Mouse (Mus musculus) thymus, postnatal 14 days (tissue): Measurements from ENCODE around the gene E2f6.
A peak's percentile ranks its signal among the peaks of the same experiment; 100 is the strongest.

Experiments used
- DNase-seq: peaks from one replicate; pipeline ENCODE4 v3.0.0; 2021

E2f6 gene

DNA sequence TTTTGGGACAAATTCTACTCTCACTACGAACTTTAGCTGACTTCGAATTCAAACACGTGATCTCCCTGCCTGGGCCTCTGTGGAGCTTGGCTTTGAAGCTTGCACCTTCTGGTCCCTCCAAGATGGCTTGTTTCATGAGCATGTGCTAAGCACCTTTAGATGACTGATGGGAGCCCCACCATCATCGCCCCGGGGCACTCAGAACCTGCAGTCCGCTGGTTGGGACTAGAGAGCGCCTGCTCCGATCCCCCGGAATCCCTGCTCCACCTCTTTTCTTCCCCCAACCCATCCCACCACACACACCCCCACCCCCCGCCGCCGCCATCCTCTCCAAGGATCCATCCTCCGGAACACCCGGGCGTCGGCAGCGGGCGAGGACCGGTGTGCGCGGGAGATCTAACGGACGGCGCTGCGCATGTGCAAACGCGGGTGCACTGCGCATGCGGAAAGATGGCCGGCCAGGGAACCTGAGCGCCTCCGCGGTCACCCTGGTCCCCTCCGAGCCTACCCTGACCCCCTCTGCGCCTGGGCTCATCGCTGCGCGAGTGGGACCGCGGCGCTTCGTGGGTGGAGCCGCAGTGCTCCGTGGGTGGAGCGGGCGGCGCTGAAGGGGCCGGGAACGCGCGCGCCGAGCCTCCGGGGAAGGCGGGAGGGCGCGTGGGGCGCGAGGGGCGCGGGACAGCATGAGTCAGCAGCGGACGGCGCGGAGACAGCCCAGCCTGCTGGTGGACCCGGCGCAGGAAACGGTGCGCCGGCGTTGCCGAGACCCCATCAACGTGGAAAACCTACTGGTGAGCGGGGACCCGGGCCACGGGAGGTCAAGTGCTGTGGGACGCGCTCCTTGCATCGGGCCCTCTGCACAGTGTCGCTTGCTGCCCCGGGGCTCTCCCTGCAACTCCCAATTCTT is at the start of gene E2f6:
Gene E2f6, plus strand, starts transcription at position 439 of the 907 bp plus-strand sequence.
- peak; percentile 84 for DNase-seq

DNA sequence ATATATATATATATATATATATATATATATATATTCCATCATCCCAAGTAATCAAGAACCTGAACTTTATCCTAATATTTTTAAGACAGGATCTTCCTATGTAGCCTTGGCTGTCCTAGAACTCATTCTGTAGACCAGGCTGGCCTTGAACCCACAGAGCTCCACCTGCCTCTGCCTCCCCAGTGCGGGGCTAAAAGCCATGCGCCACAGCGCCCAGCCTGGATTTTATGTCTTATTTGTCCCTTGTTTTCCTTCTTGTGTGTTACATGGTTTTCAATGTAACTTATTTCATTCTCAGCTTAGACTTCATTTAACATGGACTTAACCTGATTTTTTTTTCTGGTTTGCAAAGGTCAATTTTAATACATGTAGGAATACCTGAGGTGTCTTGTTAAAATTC is 49.3 kb upstream of the E2f6 start:
- DNase-seq: no peak

DNA sequence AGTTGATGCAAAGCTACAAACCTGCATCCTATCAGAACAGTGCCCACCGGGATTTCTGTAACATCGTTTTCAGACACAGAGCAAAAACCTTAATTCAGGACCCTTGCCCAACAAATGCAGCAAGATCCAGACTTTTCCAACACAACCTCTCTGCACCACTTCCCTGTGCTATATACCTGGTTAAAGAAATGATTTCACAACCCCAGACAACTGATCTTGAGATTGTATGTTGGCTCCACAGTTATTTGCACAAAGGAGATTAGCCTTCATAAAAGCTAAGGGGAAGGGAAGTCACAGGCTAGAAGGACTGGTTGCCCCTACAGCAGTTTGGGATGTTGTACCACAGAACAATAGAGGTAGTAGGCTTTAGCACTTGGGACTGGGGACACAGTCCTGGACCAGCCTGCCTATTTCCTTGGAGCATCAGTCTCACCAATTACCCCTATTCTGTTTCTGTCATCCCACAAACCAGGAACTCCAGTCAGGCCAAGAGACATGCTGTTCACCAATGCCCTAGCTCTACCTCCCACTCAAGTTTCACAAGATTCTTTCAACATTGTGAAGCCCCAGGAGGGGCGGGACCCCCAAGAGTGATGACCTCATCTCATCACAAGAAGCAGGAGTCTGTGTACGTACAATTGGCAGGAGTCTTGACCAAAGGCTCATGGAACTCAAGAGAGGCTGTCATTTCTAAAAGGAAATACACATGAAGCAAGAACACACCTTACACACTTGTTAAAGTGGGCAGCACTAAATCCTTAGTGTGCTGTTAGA is 46.9 kb upstream of the E2f6 start:
- no peak for DNase-seq

DNA sequence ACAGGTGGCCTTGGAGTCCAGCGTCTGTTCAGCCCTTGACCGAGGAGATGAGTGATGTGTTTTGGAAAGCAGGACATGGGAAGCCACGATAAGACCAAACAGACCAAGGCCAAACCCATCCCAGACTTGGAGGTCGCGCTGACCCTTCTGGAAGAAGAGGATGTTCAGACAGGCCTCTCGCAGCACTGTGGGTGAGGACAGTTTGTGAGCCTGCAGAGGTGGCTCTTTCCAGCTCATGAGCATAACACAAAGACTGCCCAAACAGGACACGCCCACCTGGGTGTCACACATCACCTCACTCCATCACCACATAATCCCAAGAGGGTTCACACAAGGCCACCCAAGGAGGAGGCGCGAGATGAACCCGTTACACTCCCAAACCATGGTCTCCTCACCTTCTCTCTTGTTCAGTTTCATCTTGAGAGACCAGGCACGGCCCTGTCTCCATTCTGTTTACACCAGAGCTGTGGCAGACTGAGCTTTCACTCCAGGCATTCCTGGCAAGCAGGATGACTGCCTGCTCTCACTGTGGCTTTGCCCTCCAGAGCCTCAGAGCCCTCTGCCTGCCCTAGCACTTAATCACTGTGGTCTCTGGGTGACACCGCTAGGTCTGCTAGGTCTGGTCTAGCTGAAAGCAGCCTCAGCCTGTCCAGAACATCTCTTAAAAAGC is 45.9 kb upstream of the E2f6 start:
- DNase-seq: no peak

DNA sequence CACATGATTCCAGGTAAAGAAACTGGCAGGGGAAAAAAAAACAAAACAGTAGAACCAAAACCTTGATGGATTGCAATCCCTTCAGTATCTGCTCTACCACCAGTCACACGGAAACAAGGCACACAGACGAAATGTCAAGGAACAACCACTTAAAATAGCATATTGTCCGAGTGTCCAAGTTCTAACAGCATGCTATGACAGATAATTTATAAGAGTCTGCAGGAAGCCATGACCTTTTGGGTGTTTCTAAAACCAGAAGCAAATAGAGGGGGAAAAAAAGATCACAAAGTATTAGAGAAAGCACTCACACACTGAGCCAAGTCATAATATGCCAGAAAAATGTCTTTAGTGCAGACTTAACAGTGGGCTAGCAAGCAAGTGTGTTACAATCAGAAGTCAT is 42.5 kb upstream of the E2f6 start:
- no peak for DNase-seq

DNA sequence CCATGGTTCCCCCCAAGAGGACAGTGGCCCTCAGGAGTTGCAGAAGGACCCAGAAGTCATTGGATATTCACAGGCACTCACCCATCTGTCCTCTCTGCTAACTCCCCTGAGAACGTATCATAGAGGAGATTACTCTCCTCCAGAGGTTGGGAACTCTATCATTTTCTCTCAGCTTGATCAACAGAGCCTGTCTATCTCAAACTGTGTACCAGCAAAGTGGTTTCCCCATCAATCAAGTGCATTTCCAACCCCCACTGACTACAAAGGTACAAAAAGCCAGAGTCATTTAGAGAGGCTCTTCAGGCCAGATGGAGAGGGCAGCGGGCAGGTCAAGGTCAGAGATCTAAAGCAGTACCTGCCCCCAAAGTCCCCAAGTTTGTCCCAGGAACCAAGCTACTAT is 42.1 kb upstream of the E2f6 start:
- no peak for DNase-seq

DNA sequence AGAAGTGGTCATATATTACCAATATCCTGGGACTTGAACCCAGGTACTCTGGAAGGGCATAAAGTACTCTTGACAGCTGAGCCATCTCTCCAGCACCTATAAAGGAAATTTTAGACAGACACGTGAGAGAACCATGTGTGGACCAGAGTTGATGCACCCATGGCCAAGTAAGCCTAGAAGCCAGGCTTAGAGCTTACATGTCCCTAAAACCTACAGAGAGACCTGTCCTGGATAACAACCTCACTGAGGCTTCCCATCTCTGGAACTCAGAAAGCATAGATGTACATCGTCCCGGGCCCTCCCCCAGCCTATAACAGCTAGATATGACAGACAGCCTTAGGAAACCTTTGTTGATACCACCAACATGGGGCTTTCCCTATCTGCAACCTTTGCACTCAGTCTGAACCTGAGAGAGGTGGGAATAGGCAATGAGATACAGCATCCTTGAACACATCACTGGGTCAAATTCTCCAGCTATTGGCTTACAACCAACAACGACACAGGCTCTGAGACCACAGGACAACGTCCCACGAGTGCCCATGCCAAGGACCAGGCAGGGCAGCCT is 41.1 kb upstream of the E2f6 start:
- DNase-seq: no peak

DNA sequence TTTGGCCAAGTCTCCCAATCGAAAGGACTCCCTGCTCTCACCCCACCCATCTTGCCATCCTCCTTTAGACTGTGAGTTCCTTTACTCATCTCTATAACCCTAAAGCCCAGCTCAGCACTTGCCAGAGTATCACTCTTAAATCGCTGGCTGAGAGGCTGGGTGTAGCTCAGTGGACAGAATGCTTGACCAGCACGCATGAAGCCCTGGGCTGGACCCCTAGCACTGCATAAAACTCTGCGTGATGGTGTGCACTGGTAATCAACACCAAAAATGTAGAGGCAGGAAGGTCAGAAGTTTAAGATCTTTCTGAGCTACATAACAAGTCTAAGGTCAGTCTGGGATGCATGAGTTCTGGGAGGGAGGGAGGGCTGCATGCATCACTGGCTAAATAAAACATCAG is 36.2 kb upstream of the E2f6 start:
- DNase-seq: no peak

DNA sequence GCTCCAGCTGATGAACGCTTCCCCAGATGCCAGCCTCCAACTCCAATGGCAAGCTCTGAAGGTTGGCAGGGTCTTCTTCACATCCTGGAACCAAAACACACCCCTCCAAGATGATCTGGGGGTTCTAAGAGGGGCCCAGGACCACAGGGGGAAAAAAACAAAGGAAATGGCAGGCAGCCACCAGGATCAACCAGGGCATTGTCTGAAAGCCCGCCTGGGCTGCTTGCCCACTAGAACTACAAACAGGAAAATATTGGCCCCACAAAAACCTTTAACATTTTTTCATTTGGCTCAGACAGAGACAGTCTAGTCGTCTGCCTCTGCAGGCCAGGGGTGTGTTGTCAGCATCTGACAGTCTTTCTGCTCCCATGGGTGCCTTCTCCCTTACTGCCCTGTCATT is 35.4 kb upstream of the E2f6 start:
- DNase-seq: no peak

DNA sequence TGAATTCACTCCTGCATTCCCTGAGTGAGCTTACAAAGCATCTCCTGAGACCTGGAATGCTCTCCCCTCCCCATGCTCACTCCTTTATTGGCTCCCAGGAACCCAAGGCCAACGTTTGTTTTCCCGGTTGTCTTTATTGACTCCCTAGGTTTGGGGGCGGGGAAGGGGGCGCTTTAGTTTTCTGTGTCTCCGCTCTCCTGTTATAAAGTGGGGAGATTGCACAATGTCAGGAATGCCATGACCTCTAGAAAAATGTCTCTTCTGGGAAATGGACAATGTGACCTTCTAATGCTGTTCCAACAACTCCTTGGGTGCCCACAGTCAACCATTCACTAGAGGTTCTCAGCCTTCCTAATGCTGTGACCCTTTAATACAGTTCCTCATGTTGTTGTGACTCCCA is 32.2 kb upstream of the E2f6 start:
- DNase-seq: no peak

DNA sequence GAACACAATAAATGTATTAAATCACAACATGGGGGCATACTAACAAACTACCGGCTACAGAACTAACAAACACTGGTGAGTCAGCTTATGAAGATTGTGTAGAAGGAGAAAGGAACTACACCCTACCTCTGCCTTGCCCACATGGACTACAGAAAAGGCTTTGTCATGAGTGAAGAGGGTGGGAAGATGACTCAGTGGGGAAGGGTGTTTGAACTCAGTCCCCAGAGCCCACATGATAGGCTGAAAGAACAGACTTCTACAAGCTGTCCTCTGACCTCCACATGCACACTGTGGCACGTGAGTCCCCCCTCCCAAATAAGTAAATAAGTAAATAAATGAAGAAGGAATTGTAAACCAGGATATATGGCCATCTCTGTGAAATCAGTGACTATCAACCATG is 31.6 kb upstream of the E2f6 start:
- no peak for DNase-seq

DNA sequence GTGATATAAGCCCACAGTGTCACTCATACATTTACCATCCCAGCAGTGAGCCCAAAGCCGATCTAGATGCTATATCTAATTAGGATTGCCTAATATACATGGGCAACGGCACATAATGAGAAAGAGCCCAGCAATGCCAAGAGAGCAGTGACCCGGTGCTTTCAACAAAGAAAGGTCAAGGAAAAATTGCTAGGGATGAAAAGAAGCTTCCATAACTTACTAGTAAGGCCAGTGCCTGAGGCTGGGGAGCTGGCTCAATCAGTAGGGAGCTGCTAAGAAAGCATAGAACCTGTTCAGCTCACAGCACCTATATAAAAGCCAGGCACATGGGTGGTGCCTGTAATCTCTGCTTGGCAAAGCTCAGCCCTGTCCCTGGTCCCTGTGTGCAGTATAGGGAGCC is 30.4 kb upstream of the E2f6 start:
- no peak for DNase-seq

DNA sequence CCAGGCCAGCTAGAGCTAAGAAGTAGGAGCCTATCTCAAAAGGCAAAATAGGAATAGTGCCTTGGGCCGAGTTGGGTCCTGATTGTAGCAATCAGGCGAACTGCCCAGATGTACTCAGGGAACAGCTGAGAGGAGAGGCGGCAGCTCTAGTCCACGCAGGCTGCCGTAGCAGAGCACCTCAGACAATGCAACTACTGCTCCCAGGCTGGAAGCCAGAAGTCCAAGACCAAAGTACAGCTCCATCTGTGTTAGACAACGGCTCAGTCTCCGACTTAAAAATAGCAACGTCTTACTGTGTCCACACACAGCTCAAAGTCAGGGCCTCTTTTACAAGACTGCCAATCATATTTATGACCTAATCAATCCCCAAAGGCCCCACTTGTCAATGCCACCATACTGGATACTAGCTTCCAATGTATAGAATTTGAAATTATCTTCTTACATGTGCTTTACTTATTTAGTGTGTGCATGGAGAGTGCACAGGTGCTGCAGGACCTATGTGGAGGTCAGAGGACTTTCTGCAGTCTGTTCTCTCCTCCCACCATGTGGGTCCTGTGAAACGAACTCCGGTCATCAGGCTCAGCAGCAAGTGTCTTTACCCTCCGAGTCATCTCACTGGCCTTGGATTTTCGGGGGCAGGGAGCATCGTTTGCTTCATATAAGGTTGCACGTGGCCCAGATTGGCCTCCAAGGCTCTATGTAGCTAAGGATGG is 29.6 kb upstream of the E2f6 start:
- DNase-seq: no peak

DNA sequence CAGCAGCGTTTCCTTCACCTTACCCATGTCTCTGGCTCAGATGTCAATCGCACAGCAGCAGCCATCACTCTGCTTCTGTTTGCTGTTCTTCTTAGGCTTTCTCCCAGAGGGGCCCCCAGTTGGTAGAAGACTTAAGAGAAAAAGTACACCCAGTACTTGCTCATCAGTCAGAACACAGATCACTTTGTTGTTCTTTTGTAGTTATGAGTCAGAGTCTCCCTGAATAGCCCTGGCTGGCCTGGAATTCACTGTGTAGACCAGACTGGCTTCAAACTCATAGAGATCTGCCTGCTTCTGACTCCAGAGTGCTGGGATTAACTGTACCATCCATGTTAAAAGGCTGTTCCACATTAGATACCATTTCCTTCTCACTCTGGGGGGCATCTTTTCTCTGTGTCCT is 22.2 kb upstream of the E2f6 start:
- no peak for DNase-seq

DNA sequence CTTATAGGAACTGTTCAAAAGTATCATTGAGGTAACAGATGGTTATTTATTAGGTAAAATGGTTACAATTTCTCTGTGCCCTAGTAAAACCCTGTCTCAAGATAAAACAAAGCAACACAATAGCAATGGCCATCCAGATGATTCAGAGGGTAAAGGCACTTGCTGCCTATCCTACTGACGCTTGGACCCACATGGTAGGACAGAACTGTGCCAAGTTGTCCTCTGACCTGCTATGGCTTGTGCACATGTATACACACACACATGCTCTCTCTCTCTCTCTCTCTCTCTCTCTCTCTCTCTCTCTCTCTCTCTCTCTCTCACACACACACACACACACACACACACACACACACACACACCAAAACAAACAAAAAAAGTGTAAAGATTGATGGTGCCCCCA is 21.6 kb upstream of the E2f6 start:
- DNase-seq: no peak

DNA sequence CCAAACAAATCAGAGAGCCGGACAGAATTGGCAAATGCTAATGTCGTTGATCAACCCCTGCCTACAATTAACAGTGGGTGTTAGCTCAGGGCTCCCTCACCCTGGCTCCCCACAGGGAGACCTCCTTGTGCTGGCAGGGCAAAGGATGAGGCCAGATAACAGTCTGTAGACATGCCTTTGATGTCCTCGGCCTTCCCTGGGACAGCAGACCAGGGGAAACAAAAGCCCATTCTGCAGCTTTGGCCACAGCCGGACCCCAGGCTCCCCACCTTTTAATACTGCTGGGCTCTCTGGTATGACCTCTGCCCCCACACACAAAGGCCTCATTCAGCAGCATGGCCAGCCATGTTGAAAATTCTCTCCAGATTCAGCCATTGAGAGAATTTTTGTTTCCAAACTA is 21.0 kb upstream of the E2f6 start:
- no peak for DNase-seq

DNA sequence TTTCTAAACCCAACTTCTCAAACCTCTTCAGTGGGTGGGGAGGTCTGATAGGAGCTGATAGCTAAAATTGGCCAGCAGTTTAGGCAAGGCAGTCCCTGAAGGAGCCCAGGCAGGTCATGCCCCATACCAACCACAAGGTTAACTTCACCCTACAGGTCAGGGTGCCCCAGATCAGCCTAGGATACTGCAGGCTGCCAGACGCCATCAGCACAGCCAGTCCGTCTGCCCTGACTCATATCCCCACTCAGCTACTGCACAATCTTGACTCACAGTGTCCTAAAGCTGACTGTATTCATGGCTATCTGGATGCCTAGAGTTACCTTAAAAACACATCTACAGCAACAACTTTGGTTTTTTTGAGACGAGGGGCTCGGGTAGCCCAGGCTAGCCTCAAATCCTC is 20.3 kb upstream of the E2f6 start:
- DNase-seq: no peak

DNA sequence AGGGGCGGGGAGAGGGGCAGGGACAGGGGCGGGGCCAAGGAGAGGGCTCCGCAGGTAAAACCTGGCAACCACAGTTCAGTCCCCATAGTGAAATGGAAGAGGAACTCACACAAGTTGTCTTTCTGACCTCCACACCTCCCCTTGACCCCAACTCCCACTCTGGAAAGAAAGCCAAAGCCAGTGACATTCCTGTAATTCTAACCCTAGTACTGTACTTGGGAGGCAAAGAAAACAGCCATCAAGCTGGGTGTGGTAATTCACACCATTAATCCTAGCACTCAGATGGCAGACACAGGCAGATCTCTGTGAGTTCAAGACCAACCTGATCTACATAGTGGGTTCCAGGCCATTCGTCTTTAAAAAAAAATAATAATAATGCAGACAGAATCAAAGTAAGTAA is 17.4 kb upstream of the E2f6 start:
- no peak for DNase-seq

DNA sequence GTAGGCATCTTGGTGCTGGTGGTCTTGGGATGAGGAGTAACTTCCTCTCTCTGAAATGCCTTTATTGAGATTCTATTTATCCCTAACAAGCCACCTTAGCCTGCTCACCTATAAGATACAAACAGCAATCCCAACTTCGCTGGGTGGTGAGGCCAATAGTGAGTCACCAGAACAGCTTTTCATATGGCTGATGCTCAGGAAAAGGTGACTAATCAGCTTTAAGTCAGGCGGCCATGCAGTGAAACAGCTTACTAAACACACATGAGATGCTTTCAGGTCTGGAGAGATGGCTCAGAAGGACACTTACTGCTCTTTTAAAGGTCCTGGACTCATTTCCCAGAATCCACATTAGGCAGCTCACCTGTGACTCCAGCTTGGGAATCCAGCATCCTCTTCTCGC is 15.0 kb upstream of the E2f6 start:
- DNase-seq: no peak

DNA sequence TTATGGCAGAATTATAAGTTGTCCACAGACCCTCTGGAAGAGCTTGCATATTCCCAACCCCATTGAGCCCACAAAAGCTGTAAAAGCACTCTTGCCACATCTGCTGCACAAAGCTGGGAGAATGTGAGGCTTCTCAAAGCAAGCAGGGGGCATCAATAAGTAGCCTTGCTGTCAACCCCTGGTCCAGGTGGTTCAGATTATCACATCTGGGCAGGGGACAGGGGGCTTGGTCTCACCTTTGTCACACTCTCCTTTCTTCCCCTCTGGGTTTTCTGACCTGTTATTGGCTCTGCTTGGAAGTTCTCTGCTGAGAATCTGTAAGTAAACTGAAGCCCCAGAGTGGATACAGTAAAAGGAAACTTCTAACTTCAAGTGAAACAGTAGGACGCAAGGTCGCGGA is 11.9 kb upstream of the E2f6 start:
- DNase-seq: no peak

DNA sequence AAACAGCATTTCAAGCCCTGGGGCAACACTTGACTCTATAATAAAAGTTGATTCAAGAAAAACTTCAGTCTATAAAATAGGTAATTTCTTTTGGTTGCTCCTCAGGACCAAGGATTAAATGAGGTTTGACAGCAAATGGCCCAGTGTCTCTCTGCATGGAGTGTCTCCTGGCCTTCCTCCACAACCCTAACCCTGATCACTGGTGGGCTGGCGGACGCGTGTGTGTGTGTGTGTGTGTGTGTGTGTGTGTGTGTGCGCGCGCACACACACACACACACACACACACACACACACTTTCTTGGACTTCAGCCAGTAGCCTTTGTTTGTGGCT is 10.9 kb upstream of the E2f6 start:
- DNase-seq: no peak

DNA sequence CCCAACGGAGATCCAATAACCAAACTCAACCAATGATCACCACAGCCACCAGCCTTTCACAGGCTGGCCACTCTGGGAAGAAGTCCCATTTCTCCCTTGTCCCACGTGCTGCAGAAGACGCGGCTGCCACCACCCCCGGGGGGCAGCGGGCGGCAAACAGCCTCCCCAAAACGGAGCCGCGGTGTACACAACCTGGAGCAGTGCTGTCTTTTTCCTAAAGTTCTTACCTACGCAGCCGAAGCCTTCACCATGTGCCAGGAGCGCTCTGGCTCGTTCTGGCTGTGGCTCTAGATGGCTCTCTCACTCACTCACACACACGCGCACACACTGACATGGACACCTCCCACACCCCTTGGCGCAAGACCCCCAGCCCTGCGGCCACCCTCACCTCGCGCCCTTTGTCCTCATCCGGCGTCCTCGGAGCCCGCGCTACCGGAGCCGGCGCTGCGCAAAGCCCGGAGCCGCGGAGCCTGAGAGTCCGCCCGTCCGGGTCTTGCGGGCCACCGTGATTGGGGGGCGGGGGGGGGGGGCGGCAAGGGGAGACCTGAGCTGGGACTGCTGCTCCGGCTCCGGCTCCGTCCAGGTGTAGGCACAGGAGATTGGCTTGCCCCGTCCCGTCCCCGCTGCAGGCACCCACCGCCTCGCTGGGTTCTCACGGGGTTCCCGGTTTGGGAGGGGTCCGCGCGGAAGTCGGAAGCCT is 10.4 kb upstream of the E2f6 start, which contains the start of gene Greb1:
Gene Greb1, minus strand, starts transcription at position 628 of the 700 bp plus-strand sequence.
- peak; percentile 16 for DNase-seq
